Mouse (Mus musculus) testis, adult 2 months (tissue): ENCODE data around the gene Plxna4. TPM values are rescaled to one million over a fixed set of nuclear protein-coding genes. Genes with fewer than 3 reads are reported as not detected.

ENCODE experiments used
- H3K27ac ChIP-seq: fragments of 200-500 bp; 2 replicates; pipeline ENCODE4 v1.5.1; 2012; ENCODE audit warnings: low read depth, low read length; ENCODE audit not compliant: control insufficient read depth, insufficient read depth
- H3K27me3 ChIP-seq: fragments of 200-500 bp; 2 replicates; pipeline ENCODE4 v1.6.1; 2012; ENCODE audit warnings: mild to moderate bottlenecking, low read length, moderate library complexity; ENCODE audit not compliant: control insufficient read depth, insufficient read depth
- H3K36me3 ChIP-seq: fragments of 200-500 bp; 2 replicates; pipeline ENCODE4 v1.6.1; 2012; ENCODE audit warnings: mild to moderate bottlenecking, low read length; ENCODE audit not compliant: control insufficient read depth, insufficient read depth
- H3K4me1 ChIP-seq: fragments of 200-500 bp; 2 replicates; pipeline ENCODE4 v1.6.1; 2012; ENCODE audit warnings: low read length; ENCODE audit not compliant: control insufficient read depth, insufficient read depth
- H3K4me3 ChIP-seq: fragments of 200-500 bp; 2 replicates; pipeline ENCODE4 v1.5.1; 2012; ENCODE audit warnings: low read depth, mild to moderate bottlenecking, low read length, moderate library complexity, mixed read lengths; ENCODE audit not compliant: control insufficient read depth
- CTCF ChIP-seq: fragments of 200-500 bp; IDR thresholded peaks from 2 replicates; pipeline ENCODE4 v1.5.1; 2012; ENCODE audit warnings: low read depth, mild to moderate bottlenecking, inconsistent platforms, low read length, moderate library complexity; ENCODE audit not compliant: control insufficient read depth, insufficient read depth, insufficient replicate concordance
- POLR2A ChIP-seq: fragments of 200-500 bp; IDR thresholded peaks from 2 replicates; pipeline ENCODE4 v1.6.1; 2012; ENCODE audit warnings: low read depth, mild to moderate bottlenecking, inconsistent platforms, low read length, moderate library complexity; ENCODE audit not compliant: control insufficient read depth
- polyA plus RNA-seq: library from polyadenylated mRNA; depleted of rRNA; stranded (reverse); fragments of >200 nt; gene quantifications from 2 replicates; pipeline ENCODE4 v1.2.3, GENCODE M21; 2012

Plxna4 gene
- polyA plus RNA-seq, 1 experiment = 0.62 TPM

- H3K4me1 ChIP-seq = no peaks in the 10 kb centered on the region
- no peak overlapping the region for H3K27ac ChIP-seq
- H3K36me3 ChIP-seq = no peaks in the 10 kb centered on the region
- no peaks in the 10 kb centered on the region for H3K27me3 ChIP-seq
- no peak overlapping the region for H3K4me3 ChIP-seq
- TF ChIP-seq POLR2A (no peak), CTCF (no peak)
Measured at GRCm38 (mm10) chr6:32362421-32362820, 225.6 kb downstream of the Plxna4 start.

GRCm38 (mm10) chr6:32359675-32360074 is 228.3 kb downstream of the Plxna4 start:
- Histone ChIP-seq H3K27ac (no peak overlapping the region), H3K4me3 (no peak overlapping the region), H3K36me3 (no peaks in the 10 kb centered on the region), H3K4me1 (no peaks in the 10 kb centered on the region), H3K27me3 (no peaks in the 10 kb centered on the region)
- TF ChIP-seq CTCF (no peak), POLR2A (no peak)

GRCm38 (mm10) chr6:32357497-32357896 is 230.5 kb downstream of the Plxna4 start:
- no peaks in the 10 kb centered on the region for H3K27me3 ChIP-seq
- no peaks in the 10 kb centered on the region for H3K36me3 ChIP-seq
- H3K27ac ChIP-seq = no peak overlapping the region
- H3K4me1 ChIP-seq = no peaks in the 10 kb centered on the region
- TF ChIP-seq POLR2A (no peak), CTCF (no peak)
- no peak overlapping the region for H3K4me3 ChIP-seq

GRCm38 (mm10) chr6:32355559-32355958 is 232.4 kb downstream of the Plxna4 start:
- no peak for TF ChIP-seq POLR2A
- no peak for TF ChIP-seq CTCF
- no peak overlapping the region for H3K4me3 ChIP-seq
- no peaks in the 10 kb centered on the region for H3K27me3 ChIP-seq
- H3K36me3 ChIP-seq = no peaks in the 10 kb centered on the region
- no peaks in the 10 kb centered on the region for H3K4me1 ChIP-seq
- no peak overlapping the region for H3K27ac ChIP-seq

- Histone ChIP-seq H3K27ac (no peak overlapping the region), H3K36me3 (no peaks in the 10 kb centered on the region), H3K4me3 (no peak overlapping the region), H3K4me1 (no peaks in the 10 kb centered on the region), H3K27me3 (no peaks in the 10 kb centered on the region)
- TF ChIP-seq CTCF = no peak
- no peak for TF ChIP-seq POLR2A
Measured at GRCm38 (mm10) chr6:32348996-32349395, 239.0 kb downstream of the Plxna4 start.

GRCm38 (mm10) chr6:32348126-32348525 is 239.9 kb downstream of the Plxna4 start:
- Histone ChIP-seq H3K27ac (no peak overlapping the region), H3K4me1 (no peaks in the 10 kb centered on the region), H3K4me3 (no peak overlapping the region), H3K27me3 (no peaks in the 10 kb centered on the region), H3K36me3 (no peaks in the 10 kb centered on the region)
- TF ChIP-seq CTCF (no peak), POLR2A (no peak)

GRCm38 (mm10) chr6:32346015-32346414 is 242.0 kb downstream of the Plxna4 start:
- Histone ChIP-seq H3K4me1 (no peaks in the 10 kb centered on the region), H3K27me3 (no peaks in the 10 kb centered on the region), H3K27ac (no peak overlapping the region), H3K36me3 (no peaks in the 10 kb centered on the region), H3K4me3 (no peak overlapping the region)
- no peak for TF ChIP-seq POLR2A
- no peak for TF ChIP-seq CTCF

- TF ChIP-seq POLR2A (no peak), CTCF (no peak)
- Histone ChIP-seq H3K4me3 (no peak overlapping the region), H3K27ac (no peak overlapping the region), H3K27me3 (no peaks in the 10 kb centered on the region), H3K4me1 (no peaks in the 10 kb centered on the region), H3K36me3 (no peaks in the 10 kb centered on the region)
Measured at GRCm38 (mm10) chr6:32342727-32343126, 245.3 kb downstream of the Plxna4 start.
